Mouse (Mus musculus) kidney, adult 2 months (tissue): ENCODE measurements around the gene Psg17.
"Not testable (repeated sequence)": the region's sequence is repeated elsewhere in the genome, so short reads cannot be mapped to it uniquely, and the experiment has no call there.

Source experiments
- CTCF ChIP-seq: fragments of 200-500 bp; conservative IDR thresholded peaks from 2 replicates; pipeline ENCODE4 v1.5.1; 2011; ENCODE audit warnings: low read depth, mild to moderate bottlenecking, control low read depth, low read length, moderate library complexity, mixed read lengths; ENCODE audit not compliant: insufficient read depth, insufficient read length
- POLR2A ChIP-seq: fragments of 200-500 bp; IDR thresholded peaks from one replicate; pipeline ENCODE4 v1.6.1; 2011; ENCODE audit warnings: low read depth, low read length, control low read depth

GRCm38 (mm10) chr7:18781301-18781700, 40.1 kb downstream of the Psg17 start:
- 0 out of 2 replicates have a peak, but pooled peaks have one; percentile 4 for TF ChIP-seq CTCF
- TF ChIP-seq POLR2A = not testable (repeated sequence)
